Mouse (Mus musculus) A20 (cell line): Measurements from ENCODE around the gene Pls1.
A peak's percentile ranks its signal among the peaks of the same experiment; 100 is the strongest.

Experiments used
- DNase-seq: peaks from one replicate; pipeline ENCODE4 v3.0.0-alpha.2; 2011; ENCODE audit warnings: low read depth, low spot score

Gene Pls1

DNA sequence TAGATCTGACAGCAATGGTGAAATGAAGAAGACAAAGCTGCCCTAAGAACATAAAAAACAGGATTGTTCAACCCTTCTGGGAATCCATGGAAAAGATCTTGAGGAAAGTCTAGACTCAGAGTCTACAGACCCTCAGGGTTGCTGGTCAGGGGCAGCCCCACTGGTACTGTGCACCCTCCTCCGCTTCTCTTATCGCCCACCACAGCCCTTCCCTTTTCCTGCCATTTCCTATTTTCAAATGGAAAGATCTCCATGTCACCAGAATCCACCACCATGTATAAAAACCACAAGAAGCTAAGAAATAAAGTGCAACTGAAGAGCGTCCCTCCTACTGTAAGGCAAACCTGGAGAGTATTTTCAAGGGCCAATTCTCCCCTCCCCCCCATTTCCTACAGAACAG lies 41.3 kb downstream of the Pls1 start:
- no peak for DNase-seq

DNA sequence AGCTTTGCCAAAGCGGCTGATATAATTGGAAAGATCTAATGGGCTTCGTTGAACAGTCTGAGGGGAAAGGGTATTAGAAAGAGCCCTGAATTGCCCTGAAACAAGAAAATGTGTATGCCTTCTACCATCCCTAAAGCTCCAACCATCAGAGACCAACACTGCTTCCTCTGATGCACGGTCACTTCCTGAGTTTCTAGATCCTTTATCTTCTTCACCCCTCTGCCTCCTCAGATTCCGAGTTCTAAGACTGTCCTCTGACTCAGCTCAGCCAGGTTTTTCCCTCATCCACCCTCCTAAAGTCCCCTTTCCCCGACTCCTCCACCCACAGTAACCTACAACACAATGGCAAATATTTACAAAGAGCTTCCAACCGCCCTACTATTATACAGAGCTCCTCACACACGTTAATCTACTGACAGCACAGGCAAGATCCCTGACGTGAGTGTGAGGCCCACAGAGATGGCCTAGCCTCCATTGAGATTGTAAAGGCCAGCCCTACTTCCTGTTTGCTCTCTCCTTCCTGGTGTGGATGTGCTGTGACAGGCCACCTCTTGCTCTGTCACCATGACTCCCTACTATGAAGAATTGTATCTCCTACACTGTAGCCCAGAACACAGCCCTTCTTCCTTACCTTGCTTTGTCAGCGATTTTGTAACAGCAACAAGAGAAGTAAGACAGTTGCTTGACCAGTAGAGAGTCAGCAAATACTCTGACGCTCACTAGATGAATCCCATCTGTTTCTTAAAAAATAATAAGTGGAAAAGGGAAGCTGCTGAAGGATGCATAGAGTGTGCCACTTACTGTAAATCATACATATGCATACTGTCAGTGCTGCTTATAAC lies 43.3 kb downstream of the Pls1 start:
- DNase-seq, result no peak

DNA sequence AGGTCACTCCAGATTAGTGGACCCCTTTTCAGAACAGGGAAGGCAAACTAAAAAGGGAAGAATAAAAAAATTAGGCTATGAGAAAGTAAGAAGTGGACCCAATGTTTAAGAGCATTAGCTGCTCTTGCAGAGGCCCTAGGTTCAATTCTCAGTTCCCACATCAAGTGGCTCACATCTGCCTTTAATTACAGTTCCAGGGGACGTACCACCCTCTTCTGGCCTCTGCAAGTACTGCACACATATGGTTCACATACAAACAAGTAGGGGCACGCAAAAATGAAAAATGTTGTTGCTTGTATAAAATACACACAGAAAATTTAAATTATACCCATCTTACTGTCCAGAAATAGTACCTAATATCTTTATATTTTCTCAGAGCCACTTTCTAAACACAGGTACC lies 48.8 kb downstream of the Pls1 start:
- peak; percentile 40 for DNase-seq

DNA sequence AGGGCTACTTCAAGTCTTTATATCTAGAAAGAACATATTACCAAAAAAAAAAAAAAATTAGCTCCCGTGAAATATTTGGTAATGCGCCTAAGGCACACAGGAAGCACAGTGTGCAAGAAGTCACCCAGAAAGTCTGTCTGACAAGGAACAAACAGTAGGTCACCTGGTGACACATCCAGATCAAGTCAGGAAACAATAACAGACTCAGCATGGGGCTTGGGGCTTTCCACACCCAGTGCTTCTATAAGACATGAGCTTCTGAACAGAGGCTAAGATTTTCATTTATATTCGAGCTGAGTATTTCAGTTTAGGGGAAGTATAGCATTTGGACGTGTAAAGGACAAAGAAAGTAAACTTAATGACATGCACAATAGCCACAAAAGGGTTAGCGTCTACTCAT lies 49.3 kb downstream of the Pls1 start:
- peak; percentile 57 for DNase-seq

DNA sequence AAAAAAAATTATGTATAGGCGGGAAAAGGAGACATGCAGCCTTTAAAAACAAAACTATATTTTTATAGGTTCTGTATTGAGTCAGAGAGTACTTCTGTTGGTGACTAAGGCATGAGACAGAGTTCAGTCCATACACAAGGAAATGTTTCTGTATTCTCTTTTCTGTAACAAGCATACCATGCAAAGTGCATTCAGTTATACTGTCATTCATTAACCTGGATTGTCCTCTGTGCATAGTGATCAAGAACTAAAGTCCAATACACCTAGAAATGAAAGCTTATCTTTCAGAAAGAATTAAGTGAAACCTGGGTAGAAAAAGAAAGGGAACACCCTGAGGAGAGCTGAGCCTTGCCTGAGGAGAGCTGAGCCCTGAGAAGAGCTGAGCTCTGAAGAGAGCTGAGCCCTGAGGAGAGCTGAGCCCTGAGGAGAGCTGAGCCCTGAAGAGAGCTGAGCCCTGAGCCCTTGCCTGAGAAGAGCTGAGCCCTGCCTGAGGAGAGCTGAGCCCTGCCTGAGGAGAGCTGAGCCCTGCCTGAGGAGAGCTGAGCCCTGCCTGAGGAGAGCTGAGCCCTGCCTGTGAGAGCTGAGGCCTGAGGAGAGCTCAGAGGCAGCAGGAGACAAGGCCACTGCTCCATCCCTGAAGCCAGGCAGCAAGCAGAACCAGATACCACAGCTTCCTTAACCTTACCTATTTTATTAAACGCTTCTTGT lies 49.9 kb downstream of the Pls1 start:
- DNase-seq, result no peak

DNA sequence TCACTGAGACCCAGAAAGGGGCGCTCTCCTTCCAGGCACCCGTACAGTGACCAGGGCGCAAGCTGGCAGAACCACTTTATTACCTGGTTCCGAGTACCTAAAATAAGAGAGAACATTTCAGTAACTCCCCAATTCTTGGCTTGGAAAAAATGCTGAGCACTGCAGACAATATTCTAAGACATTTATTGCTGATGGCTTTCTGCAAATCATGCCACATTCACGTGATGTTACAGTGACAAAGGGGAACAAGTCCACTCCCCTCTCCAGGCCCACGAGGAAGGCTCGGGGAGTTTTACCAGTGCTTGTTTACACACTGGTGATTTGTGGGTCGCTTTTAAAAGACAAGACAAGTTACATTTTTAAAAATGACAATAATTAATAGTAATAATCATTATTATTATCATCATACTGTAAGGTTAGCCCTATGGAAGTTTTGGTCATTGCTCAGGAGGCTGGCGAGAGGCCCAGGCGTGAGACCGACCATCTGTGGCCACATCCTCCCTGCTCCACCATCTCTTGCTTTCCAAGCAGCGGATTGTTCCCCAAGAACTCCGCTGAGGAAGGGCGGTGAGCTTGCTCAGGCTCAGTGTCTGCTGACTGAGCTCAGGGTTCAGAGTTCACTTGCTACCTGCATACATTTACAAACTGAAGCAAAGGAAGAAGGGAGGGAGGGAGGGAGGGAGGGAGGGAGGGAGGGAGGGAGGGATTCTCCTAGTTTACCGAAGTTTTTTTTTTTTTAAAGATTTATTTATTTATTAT lies 50.9 kb downstream of the Pls1 start:
- DNase-seq, result no peak

DNA sequence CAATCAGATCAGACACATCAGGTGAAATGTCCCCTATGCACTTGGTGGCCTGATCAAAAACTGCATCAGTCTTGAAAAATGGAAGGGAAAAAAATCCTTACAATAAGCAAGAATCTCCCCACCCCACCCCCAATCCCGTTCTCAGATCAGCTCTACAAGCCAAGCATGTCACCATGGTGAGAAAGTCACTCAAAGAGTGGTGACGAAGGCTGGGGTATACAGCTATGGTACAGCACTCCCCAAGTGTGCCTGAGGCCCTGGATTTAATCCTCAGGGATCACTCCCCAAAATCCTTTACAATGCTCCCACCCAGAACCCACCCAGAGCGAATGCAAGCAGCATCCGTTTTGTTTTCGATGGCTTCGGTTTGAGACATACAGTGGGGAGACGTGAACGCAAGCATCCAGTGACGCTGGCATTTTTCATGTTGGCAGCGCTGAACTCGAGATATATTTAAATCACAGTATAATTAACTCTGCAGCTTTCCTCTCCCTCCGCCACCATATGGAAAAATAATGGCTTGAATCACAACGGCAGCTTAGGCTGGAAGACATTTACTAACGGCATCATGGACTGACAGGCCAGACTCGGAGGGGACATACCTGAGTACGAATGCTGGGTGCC lies 60.1 kb downstream of the Pls1 start:
- no peak for DNase-seq

DNA sequence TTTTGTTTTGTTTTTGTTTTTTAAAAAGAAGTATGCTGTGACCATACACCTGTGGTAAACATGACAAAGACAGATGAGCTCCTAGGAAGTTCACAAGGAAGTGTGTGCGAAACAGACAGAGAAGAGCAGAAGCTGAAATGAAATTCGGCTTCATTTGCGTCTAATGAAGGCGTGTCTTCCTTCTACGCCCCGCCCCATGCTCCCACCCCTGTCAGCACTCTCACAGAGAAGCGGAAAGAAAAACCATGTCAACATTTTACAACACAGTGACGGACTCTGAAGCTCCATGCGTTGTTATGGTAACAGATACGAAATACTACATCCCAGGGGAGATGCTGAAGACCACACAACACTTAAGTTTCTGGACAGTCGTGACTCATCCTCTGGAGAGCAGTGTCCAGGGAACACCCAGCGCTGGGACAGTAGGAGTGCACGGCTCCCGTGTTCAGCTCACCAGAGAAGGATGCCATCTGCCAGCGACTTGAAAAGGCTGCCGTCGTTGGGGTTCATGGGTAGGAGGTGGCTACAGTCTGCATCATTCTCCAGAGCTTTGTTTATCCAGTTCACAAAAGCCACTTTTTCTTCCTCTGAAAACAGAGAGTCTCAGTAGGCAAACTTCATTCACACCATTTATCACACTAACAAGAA lies 61.3 kb downstream of the Pls1 start:
- DNase-seq, result peak; percentile 85

DNA sequence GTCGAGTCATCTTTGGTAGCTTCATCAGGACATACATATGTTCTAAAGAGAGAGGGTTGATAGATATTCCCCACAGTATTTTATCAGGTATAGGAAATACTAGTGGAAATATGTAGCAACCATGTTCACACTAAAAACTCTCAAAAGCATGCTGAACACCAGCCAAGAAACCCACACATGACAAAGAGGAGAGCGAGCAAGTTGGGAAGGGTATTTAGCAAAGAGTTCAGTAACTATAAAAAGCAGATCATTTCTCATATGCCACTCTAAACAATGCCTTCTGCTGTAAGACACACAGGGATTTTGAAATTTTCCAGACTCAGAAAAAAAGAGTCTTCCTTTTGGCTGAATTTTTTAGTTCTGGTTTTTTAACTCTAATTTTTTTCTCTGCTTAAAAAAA lies 73.4 kb downstream of the Pls1 start:
- DNase-seq, result no peak

DNA sequence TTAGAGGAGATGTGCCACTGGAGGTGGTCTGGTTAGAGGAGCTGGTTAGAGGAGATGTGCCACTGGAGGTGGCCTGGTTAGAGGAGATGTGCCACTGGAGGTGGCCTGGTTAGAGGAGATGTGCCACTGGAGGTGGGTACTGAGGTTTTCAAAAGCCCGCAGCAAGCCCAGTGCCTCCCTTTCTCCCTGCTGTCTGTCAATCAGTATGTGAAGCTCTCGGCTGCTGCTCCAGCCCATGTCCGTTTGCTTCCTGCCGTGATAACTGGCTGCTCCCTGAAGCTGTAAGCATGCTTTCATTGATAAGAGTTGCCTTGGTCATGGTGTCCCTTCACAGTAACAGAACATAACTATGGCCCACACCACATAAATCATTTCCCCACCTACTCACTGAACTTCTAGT lies 81.9 kb downstream of the Pls1 start:
- DNase-seq, result no peak

DNA sequence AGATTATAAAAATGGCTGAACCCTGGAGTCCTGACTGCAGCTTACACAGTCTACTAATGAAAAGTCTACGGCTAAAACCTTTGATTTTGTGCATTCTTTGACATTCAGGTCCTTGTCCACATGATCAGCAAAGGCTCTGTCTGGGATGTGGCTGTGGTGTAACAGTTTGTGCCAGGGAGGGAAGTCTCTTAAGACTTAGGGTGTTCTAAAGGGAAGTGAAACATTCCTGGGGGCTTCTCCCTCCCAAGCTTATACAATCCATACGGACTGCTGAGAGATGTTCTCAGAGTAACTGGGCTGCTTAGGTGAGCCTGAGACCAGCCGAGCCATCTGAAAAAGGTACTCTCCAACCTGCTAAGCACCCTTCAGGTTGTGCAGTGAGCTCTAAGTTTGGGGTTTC lies 82.9 kb downstream of the Pls1 start:
- DNase-seq, result no peak

DNA sequence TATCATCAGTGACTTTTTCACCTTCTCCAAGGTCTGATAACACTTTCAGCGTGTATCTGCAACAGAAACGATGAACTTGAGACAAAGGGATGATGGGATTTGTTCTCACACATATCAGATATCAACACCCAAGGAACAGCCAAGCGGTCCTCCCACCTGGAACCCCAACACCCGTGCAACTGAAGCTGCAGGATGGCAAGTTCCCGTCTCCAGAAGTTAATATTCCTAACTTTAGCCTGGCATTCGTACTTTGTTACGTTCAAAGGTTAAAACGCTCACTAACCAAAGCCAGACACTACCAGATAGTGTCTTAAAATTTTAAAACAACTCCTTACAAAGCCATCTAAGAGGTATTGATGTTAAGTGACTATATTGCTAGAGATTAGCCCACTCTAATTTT lies 83.7 kb downstream of the Pls1 start:
- DNase-seq, result no peak

DNA sequence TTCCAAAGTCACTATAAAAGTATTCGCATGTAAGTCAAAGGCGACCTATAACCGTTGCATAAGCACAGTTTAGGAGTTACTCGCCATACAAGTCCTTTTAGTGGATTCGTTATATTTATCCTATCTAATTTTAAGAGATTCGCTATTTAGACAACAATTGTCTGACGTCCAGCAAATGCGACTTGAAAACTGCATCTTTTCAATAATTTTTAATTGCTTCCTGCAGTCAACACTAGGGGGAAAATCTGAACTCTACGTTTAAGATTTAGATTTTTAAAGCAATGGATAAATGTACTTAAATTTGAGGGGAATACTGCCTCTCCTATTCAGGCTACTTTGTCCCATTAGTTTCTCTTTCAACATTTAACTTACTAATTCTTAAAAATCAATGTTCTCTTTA lies 94.4 kb downstream of the Pls1 start:
- DNase-seq, result no peak

DNA sequence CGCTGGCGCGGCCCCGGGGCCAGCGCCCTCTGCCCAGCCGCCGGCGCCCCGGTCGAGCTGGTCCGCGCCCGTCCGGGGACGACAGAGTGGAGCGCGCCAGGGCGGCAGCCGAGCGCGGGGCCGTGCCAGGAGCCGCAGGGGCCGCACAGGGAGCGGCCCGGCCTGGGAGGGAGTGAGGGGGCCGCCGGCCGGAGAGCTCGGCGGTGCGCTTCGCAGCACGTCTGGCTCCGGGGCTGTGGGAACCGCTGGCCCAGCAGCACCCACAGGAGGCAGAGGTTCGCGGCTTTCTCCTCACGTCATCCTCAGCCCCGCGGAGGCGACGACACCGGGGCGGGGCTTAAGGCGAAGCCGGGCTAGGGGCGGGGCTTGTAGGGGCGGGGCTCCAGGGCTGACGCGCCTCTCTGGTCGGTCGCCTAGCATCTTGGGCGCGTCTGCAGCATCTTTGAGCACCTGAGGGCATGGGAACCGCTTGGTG lies 95.0 kb downstream of the Pls1 start, which contains the start of gene Trpc1:
Gene Trpc1 (minus strand): TSS at position 339 of the 475 bp plus-strand sequence.
- peak; percentile 93 for DNase-seq

DNA sequence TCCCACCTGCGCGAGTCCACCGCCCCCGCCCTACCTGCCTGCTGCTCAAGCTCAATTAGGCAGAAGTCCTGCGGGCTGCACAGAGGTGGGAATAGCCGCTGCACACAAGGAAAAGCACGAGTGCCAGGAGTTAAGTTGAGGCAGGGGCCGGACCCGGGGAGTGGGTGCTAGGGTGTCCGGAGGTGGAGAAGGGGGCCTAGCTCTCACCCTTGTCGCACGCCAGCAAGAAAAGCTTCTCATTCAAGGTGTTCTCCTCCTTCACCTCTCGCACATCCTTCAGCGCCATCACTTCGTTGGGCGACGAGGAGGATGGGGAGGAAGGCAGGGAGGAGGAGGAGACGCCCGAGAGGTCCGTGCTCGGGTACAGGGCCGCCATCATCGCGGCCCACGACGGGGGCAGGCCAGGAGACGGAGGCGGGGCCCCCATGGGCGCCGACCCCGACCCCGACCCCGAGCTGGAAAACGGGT lies 95.6 kb downstream of the Pls1 start:
- DNase-seq, result no peak

DNA sequence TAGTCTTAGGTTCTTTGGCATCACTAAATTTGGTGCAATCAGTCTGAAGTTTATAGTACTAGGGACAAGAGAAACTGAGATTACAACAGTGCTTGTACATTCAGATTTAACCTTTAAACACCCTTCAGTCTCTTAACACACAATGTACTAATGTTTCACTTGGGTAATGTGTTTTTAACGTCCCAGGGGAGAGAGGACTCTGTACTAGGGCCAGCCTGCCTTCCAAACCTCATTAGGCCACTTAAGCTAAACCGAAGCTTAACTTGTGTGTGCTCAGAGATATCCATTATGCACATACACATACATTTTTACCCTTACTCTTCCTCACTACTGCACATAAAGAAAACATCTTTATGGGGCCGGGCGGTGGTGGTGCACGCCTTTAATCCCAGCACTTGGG lies 97.8 kb downstream of the Pls1 start:
- DNase-seq, result no peak

DNA sequence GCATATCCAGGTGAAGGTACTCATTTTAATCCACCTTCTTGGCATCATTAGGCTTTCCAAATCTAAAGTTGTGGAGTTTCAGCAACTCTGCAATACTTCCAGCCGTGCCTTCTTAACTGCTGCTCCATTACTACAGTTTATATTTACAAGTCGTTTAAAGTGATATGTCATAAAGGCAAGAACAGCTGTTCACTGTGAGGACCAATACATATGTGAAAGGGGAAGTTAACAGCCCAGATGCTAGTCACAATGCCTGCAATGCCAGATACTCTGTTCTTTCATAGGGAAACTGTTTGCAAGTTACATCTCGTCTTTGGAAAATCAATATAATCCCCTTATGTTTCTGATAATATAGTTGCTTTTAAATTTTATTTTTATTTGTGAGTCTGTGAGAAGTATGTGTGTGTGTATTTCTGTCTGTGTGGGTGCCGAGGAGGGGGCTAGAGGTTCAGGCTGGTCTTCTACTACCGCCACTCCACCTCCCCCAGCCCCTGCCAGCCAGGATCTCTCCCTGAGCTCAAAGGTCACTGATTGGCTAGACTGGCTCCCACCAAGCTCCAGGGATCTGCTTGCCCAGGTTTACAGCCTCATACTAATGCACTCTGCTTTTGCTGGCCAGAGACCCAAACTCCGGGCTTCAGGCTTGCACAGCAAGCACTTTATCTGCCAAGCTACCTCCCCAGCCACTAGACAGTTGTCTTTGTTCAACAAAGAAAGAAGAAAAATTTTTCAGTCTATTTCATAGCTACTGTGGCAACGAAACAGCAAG lies 100.1 kb downstream of the Pls1 start:
- DNase-seq, result peak; percentile 67

DNA sequence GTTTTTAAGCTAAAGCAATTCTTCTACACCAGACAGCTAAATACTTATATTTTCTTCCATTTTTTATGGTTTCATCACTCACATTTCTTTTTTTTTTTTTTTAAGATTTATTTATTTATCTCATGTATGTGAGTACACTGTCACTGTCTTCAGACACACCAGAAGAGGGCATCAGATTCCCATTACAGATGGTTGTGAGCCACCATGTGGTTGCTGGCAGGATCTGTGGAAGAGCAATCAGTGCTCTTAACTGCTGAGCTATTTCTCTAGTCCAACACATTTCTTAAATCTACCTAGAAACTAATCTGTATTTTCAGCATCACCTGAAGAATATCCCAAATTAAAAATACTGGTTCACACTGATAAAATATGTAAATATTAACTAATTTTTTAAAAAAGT lies 108.9 kb downstream of the Pls1 start:
- DNase-seq, result no peak

DNA sequence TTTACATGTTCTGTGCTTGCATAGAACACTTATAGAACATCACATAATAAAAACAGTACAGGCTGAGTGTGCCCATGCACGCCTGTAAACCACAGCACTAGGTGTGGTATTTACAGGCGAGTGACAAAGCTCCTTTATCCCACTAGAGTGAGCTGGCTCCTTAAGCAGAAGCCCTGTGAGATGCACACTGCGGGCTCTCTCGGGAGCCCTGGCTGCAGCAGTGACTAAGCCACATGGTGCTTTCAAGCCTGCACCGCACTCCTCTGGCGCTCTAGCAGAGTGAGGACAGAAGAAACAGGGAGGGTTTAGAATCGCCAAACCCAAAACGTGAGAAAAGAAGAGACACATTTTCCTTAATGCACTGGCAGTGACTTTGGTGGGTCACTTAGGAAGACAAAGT lies 132.5 kb downstream of the Pls1 start:
- DNase-seq, result no peak

DNA sequence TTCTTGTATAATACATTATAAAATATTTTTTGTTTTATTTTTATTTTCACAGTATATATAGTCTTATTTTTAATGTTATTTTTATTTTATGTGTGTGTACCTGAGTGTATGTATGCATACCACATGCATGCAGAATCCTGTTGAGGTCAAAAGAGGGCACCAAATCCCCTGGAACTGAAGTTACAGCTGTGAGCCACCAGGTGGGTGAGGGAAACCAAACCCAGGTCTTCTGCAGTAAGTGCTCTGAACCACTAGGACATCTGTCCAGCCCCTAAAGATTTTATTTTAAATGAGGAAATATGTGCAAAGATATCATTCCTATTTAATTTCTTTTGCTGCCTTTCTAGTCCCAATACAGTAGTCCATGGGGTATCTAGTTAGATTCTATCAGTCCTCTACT lies 136.2 kb downstream of the Pls1 start:
- peak; percentile 28 for DNase-seq
